Mouse (Mus musculus) left cerebral cortex, adult 9 months (tissue): ENCODE data around the gene Fam117a.
A peak's percentile ranks its signal among the peaks of the same experiment; 100 is the strongest.

Source experiments
- DNase-seq, 2 experiments: peaks; one replicate each; pipeline ENCODE4 v3.0.0; 2022; ENCODE audit warnings: low spot score in 2 of 2

Fam117a gene

DNA sequence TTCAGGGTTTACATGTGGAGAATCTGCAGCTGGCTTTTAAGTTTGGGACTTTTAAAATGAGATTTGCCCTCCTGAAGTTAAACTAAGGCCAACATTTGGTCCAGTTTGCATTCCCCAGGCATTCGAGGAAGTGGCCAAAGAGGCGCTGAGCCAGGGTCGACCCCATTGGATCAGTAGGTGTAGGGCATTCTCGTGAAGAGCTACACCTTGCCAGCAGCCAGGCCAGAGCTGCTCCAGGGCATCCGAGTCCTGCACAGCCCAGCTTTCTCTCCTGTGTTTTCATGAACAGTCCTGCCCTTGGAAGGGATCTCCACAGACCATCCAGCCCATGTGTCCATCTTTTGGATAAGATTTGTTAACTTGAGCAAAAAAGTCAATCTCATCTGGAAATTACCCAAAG is 27.6 kb downstream of the Fam117a start:
- DNase-seq = no peak

DNA sequence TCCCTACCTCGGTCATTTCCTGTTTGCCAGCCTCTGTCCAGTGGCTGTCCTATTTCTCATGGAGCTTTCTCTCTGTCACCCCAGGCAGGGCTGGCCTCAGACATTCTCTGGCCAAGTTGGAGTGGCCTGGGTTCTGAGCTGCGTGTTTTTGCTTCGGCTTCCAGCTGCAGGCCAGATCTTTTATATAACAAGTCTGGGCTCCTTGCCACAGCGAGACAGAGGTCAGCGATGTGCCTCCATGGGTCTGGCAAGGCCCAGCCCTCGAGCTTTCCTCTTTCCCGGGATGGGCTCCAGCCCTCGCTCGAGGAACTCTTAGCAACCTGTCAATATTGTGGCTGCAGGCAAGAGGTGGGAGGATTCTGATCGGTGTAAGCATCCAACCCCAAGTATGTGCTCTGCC is 28.8 kb downstream of the Fam117a start:
- DNase-seq = peak in 1 of 2 experiments; percentile 72

DNA sequence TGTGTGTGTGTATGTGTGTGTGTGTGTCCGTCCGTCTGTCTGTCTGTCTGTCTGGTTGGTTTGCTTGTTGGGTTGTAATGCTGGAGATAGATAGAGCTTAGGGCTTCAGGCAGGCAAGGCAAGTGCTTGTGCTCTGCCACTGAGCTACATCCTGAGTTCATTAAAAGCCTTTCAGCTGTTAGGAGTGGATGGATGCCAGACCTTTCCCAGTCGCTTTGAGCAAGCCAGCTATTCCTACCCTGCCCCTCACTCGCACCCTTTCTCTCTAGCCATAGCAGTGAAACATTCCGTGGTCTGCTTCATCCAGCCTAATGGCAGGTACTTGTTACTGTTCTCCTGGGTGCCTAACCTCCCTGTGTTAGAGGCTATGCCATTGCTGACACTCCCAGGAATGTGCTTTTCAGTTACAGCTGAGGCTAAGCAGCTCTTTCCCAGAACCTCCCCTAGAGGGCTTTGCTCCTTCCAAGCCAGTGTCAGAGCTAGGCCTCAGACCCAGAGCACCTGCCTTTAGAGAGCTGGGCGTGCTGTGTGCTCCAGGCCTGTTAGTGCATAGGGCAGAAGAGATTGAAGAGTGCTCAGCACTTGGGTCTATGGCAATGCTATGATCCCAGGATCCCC is 29.6 kb downstream of the Fam117a start:
- no peak for DNase-seq

DNA sequence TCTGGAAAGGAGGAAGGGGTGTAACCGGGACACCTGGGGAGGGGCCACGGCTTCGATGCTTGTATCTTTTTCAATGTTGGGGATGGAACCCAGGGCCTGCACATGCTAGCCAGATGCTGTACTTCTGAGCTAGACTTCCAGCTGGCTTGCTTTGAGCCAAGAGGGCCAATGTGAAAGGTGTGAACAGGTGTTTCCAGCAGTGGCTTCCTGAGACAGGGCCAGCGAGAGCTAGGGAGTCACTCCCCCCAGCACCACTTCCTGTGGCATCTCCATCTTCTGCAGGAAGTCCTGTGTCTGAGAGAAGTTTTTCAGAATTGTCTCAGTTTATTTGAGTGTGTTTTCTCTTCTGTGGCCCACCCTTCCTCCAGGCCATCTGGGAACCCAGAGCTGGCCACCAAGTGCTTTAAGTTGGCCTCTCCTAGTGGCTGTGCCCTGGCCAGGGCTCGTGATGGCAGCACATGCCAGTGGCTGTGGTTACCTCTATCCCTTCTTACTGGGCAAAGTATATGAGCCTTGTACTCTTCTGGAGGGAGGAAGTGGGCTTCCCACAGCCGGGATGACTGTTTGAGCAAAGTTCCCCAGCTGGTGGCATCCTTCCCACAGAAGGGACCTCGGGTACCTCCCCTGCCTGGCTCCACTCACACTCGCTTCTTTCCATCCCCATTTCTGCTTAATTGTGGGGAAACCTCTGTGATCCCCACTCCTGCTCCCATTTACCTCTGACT is 30.4 kb downstream of the Fam117a start:
- no peak for DNase-seq

DNA sequence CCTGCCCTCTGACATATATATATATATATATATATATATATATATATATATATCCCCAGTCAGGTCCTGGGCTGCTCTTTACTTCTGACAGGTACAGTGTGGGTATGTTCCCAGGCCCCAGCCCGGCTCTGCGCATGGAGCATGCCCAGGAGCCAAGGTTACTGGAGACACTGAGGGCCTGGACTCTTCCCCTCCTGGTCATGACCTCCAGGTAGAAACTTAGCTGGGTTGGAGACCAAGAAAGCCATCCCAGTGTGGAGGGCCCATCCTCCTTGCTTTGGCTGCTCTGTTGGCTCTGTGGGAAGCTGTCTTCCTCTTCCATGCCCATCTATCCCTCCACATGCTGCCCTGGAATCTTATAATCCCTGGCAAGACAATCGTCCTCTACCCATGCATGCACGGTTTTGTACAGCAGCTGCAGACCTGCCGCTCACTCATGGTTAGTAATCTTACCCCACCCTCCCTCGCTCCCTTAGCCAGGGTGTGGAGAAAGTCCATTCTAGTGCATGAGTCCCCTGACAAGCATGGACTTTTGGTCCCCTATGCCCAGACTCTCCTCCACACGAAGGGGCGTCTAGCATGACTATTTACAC is 31.5 kb downstream of the Fam117a start:
- no peak for DNase-seq

DNA sequence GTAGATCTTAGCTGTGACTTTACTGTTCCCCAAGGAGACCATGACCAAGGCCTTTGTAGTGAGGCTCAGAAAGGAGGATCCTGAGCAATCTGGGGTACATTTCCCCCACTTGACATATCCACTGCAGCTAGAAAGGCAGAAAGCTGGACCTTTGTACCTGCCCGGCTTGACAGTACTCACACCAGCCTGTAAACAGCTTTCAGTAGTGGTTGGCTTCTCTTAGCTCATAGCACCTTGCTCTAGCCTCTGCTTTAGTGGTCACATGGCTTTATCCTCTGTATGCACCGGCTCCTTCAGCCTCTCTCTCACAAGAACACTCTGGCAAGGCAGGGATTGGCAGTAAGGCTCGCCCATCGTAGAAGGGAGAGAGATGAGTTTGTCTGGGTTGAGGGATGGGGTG is 32.1 kb downstream of the Fam117a start:
- DNase-seq = no peak

DNA sequence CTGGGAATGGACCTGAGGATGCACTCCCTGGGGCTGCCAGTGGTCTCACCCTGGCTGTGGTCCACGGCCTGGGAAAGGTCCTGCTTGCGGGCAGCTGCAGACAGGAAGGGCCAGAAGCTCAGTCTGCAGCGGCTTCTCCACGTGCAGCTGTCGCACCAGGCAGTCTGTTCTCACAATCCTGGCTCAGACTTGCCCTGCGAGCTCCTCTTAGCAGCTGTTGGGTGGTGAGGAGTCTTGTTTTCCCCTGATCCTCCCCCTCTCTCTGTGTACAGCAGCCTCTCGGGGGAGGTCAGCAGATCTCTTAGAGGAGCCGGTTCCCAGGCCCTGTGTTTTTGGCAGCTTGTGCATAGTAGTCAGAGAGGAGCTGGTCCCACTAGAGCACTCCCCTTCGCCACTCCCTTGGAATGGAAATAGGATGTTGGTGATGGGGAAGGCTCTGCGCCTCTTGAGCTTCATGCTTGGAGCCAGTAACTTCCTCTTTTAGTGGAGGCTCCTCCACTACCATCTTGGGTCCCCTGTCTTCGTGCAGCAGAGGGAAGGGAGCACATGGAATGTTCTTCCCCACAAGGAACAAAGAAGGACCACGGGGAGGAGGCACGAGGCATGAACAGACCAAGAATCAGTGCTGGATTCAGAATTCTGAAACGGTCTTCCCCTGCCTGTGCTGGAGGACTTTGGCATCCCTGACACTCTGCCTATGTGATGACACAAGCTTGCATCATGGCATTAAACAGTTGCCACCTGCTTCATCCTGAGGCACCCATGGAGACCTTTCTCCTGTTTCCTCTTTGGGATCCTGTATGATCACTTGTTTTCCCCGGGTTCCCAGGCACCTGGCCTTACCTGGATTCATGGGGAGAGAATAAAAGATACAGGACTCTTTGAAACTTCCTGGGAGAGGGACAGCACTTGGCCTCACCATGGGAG is 33.4 kb downstream of the Fam117a start:
- DNase-seq = peak in 1 of 2 experiments; percentile 25

DNA sequence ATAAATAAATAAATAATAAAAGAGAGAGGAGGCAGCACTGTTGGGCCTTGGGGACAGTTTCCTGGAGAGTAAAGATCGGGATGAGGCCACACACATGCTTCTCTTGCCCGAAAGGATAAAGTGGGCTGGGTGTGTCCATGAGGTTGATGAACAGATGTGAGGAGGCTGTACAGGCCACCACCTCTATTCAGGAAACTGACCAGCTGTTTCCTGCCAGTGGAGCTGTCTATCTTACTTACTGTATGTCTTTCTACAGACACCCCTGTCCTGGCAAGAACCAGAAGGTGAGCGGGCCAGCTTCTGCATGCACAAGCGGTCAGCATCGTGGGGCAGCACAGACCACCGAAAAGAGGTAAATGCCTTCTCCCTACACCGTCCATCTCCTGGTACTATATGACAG is 34.4 kb downstream of the Fam117a start:
- DNase-seq = no peak

DNA sequence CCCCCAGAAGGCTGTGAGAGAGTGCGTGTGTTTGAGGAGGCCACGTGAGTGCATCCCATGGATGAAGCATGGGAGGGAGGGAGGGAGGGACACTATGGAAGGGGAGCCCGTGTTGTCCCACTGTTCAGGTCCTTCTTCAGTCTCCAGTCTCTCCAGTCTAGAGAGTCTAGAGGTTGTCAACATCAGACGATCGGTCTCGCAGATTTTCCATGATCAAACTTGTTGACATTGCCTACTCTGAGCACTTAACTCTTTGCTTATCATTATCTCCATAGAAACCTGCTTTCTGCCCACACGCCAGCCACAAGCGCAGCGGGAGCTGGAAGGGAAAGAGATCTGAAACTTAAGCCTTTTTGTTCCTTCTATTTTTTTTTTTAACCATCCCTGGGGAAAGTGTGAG is 42.1 kb downstream of the Fam117a start:
- no peak for DNase-seq

DNA sequence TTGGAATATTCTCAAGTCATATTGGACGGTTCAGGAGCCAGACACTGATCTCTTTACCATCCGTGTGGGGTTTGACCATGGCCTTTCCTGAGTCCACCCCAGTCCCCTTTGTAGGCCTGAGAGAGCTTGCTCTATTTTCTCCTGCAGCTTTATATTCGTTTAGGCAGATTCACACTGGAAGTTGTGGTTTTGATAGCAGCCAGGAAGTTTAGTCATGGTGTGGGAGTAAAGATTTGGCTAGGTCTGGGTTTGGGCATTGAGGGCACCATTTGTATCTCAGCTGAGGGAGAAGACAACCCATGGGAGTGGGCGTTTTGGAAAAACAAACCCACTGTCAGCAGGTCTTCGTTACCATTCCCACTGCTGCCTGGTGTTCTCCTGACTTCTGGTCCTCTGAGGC is 42.7 kb downstream of the Fam117a start:
- no peak for DNase-seq

DNA sequence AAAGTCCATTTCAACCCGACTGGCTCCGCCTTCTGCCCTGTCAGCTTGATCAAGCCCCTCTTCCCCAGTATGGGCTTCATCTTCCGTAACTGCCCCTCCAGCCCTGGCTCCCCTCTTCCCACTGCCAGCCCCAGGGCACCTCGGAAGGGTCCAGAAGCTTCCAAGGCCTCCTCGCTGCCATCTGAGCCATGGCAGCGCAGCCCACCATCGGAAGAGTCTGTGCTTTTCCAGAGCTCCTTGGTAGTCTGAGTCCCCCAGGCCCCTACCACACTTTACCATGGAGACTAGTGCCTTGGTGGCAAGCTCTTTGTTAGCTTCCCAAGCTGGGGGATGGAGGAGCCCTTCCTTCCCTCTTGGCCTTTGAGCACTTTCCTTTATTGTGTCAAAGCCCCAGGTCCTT is 43.9 kb downstream of the Fam117a start:
- no peak for DNase-seq

DNA sequence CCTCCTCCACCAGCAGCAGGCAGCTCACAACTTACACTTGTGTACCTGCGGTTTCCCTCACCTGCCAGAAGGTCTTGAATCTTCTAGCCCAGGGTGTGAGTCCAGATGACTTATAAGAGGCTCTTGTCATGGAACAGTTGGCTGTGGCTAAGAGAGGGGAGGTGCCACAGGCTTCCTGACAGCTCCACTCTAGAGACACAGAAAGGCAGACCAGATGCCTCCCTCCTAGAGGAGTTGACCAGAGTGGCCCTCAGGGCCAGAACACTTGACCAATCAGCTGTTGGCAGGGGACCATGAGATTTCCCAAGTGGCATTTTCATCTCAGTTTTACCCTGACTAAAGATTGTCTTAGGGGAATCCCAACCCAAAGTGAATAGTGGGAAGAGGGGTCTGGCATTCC is 44.3 kb downstream of the Fam117a start:
- DNase-seq = no peak

DNA sequence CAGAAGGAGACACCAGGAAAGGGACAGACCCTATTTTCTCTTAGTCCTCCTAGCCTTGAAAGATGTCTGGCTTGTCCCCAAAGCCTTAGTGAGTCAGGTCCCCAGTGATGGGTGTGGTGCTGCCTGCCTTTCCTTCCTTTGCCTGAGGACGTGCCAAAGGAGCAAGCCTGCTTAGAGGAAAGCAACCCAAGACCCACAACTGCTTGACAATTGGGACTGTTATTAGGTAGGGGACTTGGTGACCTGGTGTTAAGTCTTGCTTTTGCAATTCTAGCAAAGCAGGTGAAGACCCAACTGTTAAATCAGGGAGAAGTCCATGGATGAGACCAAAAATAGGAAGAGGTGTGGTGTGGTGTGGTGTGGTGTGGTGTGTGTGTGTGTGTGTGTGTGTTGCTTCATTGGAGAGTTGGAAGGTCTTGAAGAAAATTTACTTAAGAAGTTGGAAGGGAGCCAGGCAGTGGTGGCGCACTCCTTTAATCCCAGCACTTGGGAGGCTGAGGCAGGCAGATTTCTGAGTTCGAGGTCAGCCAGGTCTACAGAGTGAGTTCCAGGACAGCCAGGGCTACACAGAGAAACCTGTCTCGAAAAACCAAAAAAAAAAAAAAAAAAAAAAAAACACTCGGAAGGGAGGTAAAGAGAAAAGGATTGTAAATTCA is 46.6 kb downstream of the Fam117a start:
- DNase-seq = no peak

DNA sequence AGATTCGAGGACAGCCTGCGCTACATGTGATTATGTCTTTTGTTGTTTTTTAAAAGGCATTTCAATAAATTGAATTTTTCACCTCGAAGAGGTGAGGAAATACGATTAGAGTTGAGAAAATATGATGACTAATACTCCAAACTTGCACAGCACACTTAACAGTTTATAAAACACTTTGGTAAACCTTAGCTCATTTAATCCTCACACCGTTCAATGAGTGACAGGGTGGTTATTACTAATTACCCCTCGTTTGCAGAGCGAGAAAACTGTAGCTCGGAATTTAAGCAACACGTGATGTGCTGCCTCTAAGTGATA is 47.1 kb downstream of the Fam117a start:
- no peak for DNase-seq

DNA sequence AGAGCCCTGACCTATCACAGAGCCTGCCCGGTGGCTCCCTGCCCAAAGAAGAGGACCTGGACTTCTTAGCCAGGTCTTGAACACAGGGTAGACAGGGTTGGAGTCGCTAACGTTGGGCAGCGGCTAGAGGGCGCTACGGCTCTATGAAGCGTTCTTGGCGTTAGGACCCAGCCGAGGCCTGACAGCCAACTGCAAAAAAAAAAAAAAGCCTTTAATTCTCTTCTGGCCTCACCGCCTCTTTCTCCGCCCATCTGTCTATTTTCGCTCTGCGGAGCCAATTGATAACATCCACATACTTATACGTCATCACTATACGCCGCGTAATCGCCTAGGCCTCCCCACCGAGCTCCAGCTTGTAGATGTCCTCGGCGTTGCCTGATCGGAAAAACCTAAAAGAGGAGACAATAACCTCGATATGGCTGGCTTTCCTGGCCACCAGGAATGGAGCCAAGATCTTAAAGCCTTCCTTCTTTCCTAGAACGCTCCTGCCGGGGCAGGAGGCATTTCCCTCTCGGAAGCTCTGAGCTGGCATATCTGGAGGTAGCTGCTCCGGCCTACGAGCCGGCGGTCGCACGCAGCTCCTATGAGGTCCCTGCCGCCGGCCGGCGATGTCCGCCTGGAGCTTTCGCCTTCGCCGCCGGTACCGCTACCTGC is 47.6 kb downstream of the Fam117a start, which contains the start of gene Slc35b1:
Slc35b1 (plus strand) TSS at position 374 of the 654 bp plus-strand sequence.
- peak; percentile 97 to 98 for DNase-seq

DNA sequence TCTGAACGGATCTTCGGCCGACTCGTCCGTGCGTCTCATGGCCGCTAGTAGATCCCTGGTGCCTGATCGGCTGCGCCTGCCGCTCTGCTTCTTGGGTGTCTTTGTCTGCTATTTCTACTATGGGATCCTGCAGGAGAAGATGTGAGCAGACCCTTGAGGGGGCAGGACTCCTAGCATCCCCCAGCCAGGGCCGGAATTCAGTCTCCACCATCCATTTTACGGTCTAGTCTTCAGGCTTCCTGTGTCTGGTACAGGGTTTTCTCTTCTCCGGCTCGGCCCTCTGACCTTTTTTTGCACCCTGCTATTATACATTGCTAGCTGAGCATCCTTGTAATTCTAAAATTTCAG is 48.1 kb downstream of the Fam117a start:
- no peak for DNase-seq

DNA sequence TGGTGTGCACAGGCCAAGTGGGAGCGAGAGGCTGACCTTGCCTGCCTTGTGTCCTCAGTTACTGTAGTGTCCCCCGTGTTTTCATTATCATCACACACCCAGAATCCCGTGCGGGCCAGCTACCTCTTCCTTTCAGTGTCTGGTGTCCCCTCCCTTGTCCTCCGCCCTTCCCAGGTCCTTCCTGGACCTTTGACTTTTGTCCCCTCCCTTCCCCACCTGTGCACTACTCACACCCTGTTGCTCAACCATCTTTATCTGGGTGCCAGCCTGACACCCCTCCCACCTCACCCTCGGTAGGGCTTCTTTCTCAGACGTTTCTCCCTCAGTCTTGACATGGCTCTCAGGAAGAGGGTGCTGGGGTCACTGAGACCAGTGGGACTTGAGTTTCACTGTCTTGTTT is 50.5 kb downstream of the Fam117a start:
- DNase-seq = no peak

DNA sequence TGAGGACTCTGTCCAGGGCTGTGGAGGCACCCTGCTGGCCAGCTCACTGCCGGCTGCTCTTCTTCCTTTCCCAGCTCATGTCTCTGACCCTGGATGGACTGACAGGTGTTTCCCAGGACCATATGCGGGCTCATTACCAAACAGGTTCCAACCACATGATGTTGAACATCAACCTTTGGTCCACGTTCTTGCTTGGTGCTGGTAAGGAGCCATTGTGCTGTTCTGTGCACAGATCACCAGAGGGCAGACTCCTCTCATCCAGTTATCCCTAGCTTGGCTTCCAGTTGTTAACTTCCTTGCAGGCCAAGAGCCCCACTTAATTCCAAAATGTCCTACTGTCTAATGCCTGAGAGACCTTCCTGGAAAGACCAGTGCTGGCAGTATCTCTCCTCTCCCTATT is 52.2 kb downstream of the Fam117a start:
- no peak for DNase-seq

DNA sequence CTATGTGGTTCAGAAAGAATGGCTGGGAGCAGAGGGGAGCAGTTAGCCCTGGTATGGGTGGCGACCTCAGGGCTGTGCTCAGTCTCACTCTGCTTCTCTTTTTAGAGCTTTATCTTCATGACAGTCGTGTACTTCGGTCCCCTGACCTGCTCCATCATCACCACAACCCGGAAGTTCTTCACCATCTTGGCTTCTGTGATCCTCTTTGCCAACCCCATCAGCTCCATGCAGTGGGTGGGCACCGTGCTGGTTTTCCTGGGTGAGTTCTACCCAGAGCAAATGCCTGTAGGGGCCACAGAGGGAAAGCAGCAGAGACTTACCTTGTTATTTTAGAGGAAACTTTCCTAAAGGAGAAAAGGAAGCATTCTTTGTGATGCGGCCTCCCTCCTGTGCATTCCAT is 53.6 kb downstream of the Fam117a start:
- no peak for DNase-seq

DNA sequence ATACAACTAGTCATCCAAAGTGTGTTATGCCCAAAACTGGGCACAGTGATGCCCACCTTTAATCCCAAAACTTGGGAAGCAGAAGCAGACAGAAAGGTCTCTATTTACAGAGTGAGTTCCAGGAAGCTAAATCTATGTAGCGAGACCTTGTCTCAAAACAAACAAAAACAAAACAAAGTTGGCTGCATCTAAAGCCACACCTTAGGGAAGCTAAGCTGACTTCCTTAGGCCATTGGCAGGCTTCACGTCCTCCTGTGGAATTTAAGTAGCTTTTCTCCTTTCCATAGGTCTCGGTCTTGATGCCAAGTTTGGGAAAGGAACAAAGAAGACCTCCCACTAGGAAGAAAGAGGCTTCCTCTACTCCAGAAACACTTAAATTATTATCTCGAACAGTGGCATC is 54.4 kb downstream of the Fam117a start:
- DNase-seq = no peak

DNA sequence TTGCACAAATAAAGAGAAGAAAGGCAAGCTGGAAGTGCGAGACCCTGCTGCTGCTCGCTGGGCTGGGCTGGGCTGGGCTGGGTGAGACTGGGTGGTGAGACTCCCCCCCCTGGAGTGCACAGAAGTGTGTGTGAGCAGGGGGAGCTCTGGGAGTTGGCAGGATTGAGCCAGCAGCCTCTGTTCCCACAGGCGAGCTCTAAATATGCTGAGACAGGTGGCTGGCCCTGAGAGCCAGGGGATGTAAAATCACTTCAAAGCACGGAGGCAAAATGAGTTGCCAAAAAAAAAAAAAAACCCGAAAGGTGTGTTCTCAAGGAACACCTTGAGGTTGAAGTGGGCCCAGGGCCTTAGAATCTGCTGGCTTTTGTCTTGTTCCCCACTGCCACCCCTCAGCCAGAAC is 54.9 kb downstream of the Fam117a start:
- peak in 1 of 2 experiments; percentile 49 for DNase-seq
